Mouse (Mus musculus) megakaryocyte, embryonic 14.5 days (primary cell): ENCODE data around the gene Lhx9.

ENCODE experiments used
- FLI1 ChIP-seq: IDR thresholded peaks from 2 replicates; pipeline ENCODE4 v1.6.1; 2012; ENCODE audit warnings: low read length, inconsistent platforms, mixed read lengths
- GATA1 ChIP-seq: IDR thresholded peaks from 3 replicates; pipeline ENCODE4 v1.6.1; 2012; ENCODE audit warnings: mixed read lengths, low read length, inconsistent platforms, borderline replicate concordance

GRCm38 (mm10) chr1:138840440-138841305 is 7.7 kb downstream of the Lhx9 start:
- TF ChIP-seq GATA1 (no peak), FLI1 (no peak)
